Mouse (Mus musculus) lung, postnatal 36 days (tissue): ENCODE measurements at regions not wholly inside any gene's neighbourhood (a gene's known extent, or its start where the extent isn't known, plus 50 kb on each side); places are given as distances from the start of the nearest gene placed in this dataset.
A peak's percentile ranks its signal among the peaks of the same experiment; 100 is the strongest.
"Not testable (repeated sequence)": the region's sequence is repeated elsewhere in the genome, so short reads cannot be mapped to it uniquely, and the experiment has no call there.

ENCODE experiments used
- DNase-seq: peaks from one replicate; pipeline ENCODE4 v3.0.0; 2022; ENCODE audit warnings: mixed read lengths

DNA sequence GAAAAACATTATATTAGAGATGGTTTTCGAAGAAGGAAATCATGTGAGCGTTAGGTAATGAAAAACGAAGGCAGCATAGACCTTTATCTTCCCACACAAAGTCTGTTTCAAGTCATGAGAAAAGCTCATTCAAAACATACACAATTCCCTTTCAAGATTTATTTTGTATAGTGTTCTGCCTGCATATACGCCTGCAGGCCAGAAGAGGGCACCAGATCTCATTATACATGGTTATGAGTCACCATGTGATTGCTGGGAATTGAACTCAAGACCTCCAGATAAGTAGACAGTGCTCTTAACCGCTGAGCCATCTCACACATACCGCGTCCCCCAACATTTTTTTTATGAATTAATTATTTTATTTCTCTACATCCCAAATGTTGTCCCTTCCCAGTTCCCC lies 578.3 kb upstream of the Ccdc54 start:
- DNase-seq = no peak

DNA sequence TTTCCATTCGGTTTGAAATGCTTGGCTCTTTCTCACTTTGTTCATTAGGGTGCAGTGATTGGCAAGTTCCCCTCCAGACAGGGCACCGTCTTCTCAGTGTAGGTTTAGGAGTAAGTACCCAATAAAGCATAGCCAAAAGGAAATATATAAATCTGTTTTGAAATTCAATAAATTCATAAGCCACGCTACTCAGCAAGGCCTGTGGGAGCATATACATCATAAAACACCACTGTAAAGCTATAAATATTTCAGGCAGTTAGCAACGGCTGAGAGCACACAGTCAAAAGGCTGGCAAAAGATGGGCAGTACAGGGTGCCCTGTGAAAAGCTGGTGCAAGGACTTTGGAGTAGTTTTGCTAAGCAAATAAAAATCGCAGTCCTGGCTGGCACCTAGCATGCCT lies 569.8 kb upstream of the Ccdc54 start:
- DNase-seq = no peak

DNA sequence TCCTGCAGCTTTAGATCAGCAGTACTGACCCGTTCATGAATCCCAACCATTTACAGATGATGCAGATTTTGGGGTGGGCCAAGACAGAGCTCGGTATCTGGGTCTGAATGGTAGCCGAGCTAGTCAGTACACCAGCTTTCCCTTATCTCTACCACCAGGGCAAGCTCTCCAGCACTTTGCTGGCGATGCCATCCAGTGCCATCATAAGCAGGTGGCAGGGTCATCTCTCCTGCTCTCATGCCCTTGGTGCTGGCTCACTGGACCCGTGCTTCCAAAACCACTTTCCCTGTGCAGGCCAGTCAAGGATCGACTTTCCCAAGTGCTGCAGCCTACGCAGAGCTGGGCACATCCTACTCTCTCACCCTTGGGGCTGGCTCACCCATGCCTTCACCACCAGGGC lies 547.6 kb upstream of the Ccdc54 start:
- DNase-seq = no peak

DNA sequence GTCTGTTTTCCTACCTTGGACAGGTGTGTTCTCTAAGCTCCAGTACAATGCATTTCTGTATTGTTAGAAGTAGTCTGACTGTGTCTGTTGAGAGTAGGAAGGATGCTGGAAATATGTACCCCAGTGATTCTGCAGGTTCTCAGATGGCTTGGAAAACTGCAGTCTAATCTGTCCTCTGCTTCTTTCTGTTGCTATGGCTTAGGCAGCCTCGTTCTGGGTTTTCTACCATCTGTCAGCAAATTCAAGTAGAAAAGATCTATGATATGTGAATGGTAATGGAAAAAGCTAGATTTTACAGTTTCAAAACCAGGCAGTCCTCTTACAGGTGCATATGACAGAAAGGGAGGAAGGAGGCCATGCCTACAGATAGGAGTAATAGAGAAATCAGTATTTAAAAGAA lies 528.9 kb upstream of the Ccdc54 start:
- DNase-seq = no peak

DNA sequence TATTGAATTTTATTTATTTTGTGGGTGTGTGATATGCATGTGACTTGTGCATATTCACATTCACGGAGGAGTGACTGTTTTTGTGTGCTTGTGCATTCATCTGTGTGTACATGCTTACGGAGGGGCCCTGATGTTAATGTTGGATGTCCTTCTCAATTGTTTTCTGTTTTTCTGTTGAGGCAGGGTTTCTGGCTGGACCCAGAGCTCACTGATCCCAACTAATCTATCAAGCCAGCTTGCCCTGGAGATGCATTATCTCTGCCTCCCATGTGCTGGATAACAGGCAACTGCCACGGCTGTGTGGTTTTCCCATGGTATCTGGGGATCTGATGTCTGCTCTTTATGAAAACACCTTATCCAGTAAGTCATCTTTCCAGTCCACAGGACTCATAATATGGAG lies 527.4 kb upstream of the Ccdc54 start:
- DNase-seq = no peak

DNA sequence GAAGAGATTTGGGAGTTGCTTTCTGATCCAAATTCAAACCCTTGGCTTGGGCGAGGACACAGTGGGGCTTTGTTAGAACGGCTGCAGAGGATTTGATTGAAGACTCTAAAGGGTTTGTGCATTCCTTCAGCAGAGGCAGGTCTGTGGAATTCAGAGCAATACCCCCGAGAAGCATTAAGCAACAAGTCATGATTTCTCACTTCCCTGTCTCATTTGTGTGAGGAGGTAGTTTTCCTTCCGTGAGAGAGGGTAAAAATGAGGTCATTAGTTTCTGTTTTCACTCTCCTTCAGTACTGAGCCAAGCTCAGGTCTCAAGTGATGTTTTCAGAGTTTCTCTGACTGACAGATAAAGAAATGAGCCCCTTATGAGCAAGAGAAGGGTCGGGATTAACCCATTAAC lies 526.9 kb upstream of the Ccdc54 start:
- DNase-seq = no peak

DNA sequence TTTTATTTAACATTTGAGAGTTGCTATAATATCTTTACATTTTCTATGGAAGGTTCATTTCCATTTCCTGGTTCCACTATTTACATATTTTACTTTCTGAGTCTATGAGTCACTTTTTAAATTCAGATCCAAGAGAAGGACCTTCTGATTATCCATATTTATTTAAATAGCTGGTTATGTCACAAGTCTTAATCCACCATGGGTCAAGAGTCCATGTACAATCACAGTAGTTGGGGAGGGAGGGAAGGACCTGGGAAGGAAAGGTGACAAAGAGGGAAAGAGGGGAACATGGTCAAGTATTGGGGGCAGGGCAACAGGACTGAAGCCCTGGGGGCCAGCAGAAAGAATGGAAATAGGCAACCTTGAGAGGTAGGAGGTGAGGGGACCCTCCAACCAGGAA lies 518.9 kb upstream of the Ccdc54 start:
- no peak for DNase-seq

DNA sequence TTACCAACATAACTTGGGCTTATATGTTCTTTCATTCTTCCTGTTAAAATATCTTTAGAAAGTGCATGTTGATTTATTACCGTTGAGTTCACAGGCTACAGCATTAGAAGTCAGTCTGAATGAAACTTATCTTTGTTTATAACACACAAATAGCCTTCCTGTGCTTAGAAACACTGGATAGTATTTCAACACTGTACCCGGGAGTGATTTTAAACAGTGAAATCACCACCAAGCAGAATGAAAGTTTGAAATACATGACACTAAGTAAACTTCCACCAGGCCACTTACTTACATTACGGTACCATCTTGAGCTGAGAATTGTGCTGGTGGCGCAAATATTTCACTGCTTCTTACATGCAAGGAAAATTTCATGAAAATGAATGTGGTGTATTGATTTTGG lies 516.5 kb upstream of the Ccdc54 start:
- DNase-seq = no peak

DNA sequence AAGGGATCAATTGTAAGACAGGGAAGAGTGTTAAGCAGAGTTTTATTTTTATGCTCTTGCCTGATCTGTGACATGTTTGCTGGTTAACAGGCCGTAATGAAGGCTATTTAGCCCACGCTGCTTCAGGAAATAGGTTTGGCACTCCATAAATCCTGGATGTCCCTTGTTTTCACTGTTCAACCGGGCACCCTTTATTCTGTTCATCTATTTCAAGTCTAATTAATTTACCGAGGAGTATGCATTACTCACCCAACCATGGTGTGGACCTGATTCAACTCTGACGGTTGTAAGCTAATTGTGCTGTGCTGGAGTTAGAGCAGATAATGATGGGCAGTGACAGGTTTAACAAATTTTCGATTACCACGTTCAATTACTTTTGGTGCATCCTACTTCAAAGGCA lies 495.6 kb upstream of the Ccdc54 start:
- DNase-seq = no peak

DNA sequence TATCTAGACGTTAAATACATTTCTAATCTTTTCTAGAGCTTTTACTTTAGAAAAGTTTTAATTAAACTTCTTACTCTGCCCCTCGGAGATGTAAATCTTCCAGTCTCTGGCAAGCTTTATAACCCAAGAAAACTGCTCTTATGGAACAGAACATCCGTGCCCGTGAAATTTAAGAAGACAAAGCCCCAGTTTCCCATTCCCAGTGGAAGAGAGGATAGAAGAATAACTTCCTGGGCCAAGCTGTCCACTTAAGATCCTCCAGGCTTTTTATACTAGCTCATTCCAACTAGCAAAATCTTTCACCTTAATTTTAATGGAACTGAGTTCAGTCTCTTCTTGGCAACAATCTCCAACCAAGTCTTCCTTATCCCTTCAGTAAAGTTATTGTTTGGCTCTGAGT lies 489.2 kb upstream of the Ccdc54 start:
- DNase-seq = no peak

DNA sequence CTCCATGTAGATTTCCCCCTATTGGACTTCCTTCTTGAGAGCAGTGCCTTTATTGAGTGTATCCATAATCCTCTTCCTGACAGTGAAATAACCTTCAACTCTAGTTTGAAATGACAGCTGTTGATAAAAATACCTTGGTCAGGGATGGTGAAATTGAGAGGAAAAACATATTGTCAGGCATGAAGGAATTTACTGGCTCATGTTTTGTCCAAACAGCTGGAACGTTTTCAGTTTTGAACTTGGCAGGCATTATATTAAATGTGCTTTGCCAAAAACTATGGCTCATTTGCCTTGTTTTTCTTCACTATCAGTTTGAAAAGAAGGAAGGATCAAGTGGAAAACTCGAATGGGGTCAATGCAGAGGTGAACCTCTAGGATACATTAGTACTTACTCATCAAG lies 457.7 kb upstream of the Ccdc54 start:
- peak; percentile 39 for DNase-seq

DNA sequence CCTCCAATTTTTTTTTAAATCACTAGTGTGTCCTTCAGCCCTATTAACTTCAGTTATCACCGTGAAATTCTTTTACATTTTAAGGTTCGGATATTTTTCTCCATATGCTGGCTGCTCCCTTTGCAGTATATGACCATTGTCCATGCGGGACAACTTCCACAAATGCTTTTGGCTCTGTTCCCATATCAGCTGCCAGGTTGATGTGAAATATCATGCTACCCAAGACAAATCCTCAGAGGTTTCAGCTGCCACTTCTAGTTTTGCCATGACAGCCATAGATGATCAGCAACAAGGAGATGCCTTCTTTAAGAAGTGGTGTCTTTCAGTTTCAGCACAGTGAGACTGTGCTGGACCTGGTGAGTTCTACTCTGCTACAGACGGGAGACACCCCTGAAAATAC lies 457.2 kb upstream of the Ccdc54 start:
- no peak for DNase-seq

DNA sequence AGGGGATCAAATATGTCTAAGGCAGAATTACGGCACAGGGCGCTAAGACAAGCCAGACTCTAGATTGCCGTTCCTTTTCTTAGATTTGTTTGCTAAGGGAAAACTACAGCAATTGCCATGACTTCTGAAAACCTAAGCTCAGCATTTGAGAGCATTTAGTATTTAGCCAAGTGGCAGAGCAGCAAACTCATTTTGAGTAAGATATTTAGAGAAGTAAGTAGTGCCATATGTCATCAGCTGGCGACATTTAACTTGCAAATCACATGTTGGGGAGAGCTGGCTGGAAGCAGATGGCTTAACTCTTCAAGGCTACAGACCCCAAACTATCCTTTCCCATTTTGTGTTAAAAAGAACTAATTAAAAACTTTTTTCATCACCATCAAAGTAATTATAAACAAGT lies 450.4 kb upstream of the Ccdc54 start:
- DNase-seq = no peak

DNA sequence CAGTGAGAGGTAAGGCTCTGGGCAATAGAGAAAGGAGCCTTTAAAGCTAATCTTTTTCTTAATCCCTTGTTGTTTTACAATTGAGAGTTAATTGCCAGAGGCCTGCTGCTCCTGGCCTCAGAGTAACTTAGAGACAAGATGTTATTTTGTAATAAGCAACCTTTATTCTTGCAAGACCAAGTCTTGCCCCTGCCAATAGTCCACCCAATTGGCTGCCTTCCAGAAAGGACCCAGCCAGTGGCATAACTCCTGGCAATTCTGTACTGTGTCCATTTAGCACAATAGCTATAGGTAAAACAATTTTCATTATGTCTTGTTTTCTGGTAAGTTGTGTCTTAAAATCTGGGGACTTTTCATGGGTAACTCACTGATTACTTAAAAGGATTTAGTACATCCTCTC lies 411.9 kb upstream of the Ccdc54 start:
- DNase-seq = no peak

DNA sequence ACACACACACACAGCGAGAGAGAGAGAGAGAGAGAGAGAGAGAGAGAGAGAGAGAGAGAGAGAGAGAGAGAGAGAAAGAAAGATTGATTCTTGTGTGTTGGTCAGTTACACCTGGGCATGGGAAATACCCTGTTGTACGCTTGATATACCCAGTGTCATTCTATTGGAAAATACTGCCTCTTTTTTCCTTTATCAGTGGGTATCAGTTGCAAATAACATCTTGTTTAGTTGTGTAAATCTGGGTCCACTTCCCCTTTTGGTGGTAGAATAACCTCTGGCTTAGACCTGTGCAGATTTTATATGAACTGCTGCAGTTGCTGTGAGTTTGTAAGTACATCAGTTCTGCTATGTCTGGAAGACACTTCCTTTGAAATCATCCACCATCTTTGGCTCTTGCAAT lies 373.4 kb upstream of the Ccdc54 start:
- no peak for DNase-seq

DNA sequence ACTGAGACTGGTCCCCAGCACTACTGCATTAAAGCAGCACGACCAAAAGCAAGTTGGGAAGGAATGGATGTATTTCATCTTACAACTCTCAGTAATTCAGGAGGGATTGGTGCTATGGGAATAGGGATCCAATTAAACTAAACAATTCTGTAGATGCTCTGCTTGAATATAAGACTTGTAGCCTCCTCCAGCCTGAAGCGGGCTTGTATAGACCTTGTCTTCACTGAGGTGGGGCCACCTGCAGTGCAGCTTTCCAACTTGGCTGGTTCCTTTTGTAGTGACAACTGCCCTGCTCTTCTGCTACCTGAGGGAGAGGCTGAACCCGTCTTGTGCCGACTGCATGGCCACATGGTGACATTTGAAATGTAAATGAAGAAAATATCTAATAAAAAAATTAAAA lies 353.1 kb upstream of the Ccdc54 start:
- DNase-seq = no peak

DNA sequence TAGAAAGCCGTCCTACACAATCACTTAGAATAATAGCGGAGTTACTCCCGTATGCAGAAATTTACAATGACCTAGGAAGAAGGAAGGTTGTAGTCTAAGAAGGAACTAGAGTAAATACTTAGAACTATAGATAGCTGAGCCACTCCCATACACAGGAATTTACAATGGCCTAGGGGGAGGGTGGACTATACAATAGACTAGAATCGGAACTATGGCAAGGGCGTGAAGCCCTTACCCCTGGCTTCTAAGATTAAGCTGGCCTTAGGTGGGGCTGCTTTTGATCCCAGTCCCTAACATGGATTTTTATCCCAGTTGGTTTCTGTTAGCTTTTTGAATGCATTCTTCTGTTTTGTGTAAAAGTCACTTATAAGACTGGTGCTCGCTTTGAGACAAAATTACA lies 352.6 kb upstream of the Ccdc54 start:
- not testable (repeated sequence) for DNase-seq

DNA sequence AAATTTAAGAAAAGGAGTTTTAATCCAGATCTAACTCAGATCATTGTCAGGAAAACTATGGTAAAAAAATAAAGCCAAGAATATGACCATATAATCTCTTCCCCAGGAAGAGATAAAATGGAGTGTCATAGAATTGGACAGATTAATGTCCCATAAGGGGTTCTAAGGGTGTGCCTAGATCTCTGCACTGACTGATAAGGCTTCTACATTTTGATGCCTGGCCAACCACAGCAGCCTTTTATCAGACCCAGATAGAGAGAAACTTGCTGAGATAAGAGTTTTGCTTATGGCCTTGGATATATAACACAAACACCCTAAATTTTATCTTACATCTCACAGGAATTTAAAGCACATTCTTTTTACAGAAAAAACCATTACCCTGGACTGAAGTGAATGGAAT lies 351.3 kb upstream of the Ccdc54 start:
- no peak for DNase-seq

DNA sequence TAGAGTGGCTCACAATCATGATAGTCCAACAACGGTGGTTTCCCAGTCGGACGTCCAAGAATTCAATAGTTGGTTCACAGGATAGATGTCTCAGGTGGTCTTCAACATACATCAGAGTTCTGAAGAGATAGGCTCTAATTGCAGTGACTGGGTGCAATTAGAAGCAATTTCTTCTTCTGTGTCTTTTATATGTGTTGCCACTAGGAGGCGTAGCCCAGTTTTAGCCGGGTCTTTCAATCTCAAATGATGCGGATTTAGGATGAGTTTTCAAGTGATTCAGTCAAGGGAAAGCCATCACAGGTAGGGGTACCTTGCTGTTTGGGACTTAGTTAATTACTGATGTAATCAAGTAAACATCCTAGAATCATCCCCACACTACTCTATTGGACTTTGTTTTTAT lies 348.4 kb upstream of the Ccdc54 start:
- no peak for DNase-seq

DNA sequence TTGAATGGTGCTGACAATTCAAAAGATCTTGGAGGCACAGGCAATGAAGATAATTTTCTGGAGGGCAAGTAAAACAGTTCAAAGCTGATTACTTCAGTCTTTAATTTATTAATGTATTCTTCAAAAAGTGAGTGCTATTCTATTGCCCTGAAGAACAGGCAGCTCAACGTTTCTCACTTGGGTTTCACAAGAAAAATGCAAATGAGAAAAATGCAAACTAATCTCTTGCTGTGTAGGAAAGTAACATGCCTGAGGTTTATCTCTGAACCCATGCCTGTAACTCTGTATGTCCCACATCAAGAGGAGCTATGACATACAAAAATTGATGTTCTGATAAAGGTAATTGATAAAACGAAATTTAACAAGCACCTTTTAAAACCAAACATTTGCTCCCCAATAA lies 316.8 kb upstream of the Ccdc54 start:
- no peak for DNase-seq

DNA sequence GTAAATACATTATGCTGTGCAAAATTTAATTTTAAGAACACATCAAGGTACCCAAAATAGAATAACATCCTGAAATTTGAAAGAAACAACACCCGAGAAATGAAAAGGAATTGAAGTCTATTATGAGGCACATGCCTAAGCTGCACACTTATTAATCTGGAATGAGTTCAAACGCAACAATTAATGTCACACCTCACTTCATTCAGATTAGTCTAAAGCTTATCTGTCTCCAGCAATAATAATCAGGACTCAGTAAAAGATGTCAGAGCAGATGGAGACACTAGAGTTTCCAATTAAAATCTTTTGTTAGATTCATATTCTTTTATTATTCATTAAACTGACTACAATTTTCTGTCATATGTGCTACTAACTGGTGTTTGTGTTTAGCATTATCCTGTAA lies 308.2 kb upstream of the Ccdc54 start:
- no peak for DNase-seq

DNA sequence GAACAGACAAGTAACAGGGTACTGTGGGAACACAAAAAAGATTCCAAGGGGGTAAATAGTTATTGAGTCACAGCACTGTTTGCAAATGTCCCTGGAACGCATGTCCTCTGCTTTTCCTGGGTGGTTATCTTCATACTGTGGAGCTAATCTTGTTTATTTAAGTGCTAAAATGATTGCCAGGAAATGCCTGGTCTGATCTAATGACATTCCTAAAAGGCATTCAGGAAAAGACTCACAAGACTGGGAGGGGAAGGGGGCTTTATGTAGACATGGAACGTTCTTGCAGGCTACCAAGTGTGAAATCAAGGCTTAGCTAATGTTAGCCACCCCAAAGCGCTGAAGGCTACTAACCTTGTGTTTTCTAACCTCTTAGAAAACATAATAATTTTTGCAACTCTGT lies 287.0 kb upstream of the Ccdc54 start:
- peak; percentile 38 for DNase-seq

DNA sequence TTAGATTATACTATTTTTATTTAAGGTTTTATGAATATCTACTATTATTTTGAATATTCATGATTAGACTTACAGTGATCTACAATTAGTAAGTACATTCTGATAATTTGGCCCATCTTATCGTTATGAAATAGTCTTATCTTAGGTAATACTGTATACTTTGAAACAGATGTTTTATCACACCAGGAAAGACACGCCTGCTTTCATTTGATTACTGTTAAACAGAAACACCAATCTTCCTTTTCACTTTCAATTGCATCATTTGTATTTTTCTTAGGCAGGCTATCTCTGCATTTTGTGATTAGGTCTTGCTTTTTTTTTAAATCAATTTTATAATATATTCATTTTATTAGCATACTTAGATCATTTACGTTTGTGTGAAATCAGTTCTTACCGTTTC lies 280.4 kb upstream of the Ccdc54 start:
- DNase-seq = no peak

DNA sequence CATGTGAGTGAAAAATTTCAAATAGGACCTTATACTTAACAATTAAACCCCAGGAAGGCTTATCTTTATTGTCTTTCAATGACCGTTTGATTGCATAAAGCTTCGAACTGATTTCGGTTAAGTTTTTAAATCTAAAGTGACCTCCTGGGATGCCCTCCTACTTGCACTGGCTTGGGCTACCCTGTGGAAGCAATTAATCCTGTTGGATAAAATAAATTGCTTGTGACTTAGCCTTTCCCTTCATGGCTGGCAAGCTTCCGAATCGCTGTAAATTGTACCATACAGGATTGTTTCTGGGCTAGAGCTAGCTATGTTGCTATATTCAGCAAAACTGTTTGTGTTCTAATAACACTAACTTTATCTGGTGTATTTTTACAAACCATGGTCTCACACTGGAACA lies 272.6 kb upstream of the Ccdc54 start:
- no peak for DNase-seq

DNA sequence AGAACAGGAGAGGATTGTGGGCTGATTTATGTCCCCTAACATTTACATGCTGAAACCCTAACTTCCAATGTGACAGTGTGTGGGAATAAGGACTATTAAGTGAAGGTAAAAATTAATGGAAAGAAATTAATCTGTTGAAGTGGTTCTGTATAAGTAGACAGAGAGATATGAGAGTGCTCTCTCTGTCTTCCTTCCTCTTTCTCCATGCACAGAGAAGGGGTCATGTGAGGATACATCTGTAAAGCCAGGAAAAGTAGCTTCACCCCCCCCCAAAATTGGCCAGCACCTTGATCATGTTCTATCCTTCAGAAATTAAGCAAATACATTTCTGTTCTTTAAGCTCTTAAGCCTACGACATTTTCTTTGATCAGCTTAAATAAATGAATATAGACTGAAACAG lies 268.6 kb upstream of the Ccdc54 start:
- no peak for DNase-seq

DNA sequence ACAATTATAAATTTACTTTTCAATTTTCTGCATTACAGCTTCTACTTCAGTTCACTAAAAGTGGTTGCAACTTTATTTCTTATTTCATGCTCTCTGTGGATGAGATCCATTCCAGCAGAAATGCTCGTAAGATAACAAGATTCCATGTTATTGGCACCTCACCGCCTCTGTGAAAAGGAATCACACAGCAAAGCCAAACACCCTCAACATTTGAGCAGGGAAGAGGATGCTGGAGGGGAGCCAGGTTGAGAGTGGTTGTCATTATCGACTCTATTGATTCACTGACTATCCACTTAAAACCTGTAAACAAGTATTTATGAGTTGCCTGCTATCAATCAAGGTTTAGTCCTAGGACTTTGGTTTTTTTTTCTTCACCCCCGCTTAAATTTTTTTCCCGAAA lies 261.1 kb upstream of the Ccdc54 start:
- DNase-seq = no peak

DNA sequence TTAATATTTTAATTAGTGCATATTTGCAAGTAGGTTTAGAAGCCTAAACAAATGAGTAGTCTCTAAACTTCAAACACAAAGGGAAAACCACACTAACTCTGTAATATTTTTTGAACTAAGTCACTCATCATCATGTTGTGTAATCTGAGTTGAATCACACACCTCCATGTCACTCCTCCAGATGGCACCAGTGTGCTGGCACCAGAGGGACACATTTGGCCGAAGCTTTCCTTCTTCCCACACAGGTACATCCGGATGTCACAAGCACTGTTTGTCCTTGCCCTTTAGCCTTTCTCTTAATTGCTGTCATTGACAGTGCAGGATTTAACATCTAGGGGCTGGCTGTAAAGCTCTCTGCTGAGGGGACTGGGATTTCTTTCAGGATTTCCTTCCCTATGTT lies 256.7 kb upstream of the Ccdc54 start:
- DNase-seq = no peak
